Mouse (Mus musculus) mesoderm, embryonic 11.5 days (tissue): Measurements from ENCODE around the gene Zbtb16.
A peak's percentile ranks its signal among the peaks of the same experiment; 100 is the strongest.

Source experiments
- DNase-seq: peaks from one replicate; pipeline ENCODE4 v3.0.0-alpha.2; 2012; ENCODE audit warnings: low read depth, low spot score

Zbtb16 gene

GRCm38 (mm10) chr9:48835631-48836565, at the start of gene Zbtb16:
Gene Zbtb16, minus strand, starts transcription at chr9:48836222.
- peak; percentile 91 for DNase-seq

GRCm38 (mm10) chr9:48872896-48873295, 36.9 kb upstream of the Zbtb16 start:
- no peak for DNase-seq

GRCm38 (mm10) chr9:48866523-48867121, 30.6 kb upstream of the Zbtb16 start:
- no peak for DNase-seq

- no peak for DNase-seq
These were observed 29.2 kb upstream of the Zbtb16 start for GRCm38 (mm10) chr9:48865235-48865634.

- no peak for DNase-seq
These were observed 25.5 kb upstream of the Zbtb16 start for GRCm38 (mm10) chr9:48861481-48861880.

GRCm38 (mm10) chr9:48860526-48860845, 24.5 kb upstream of the Zbtb16 start:
- DNase-seq, result peak; percentile 86

GRCm38 (mm10) chr9:48859828-48860525, 24.0 kb upstream of the Zbtb16 start:
- no peak for DNase-seq

GRCm38 (mm10) chr9:48857944-48858343, 21.9 kb upstream of the Zbtb16 start:
- no peak for DNase-seq

- DNase-seq, result no peak
These were observed 20.2 kb upstream of the Zbtb16 start for GRCm38 (mm10) chr9:48856240-48856639.

- no peak for DNase-seq
These were observed 13.5 kb upstream of the Zbtb16 start for GRCm38 (mm10) chr9:48849531-48849930.

- no peak for DNase-seq
These were observed 3.5 kb upstream of the Zbtb16 start for GRCm38 (mm10) chr9:48839568-48839967.

GRCm38 (mm10) chr9:48838346-48838745, 2.3 kb upstream of the Zbtb16 start:
- no peak for DNase-seq

- DNase-seq, result no peak
These were observed 1.2 kb upstream of the Zbtb16 start for GRCm38 (mm10) chr9:48837181-48837580.

GRCm38 (mm10) chr9:48836566-48836930, 526 bp upstream of the Zbtb16 start:
- no peak for DNase-seq

- peak; percentile 69 for DNase-seq
These were observed 1.2 kb downstream of the Zbtb16 start for GRCm38 (mm10) chr9:48834541-48835411.

- DNase-seq, result no peak
These were observed 2.0 kb downstream of the Zbtb16 start for GRCm38 (mm10) chr9:48834006-48834405.

GRCm38 (mm10) chr9:48833493-48833892, 2.5 kb downstream of the Zbtb16 start:
- DNase-seq, result no peak

GRCm38 (mm10) chr9:48832473-48833100, 3.4 kb downstream of the Zbtb16 start:
- DNase-seq, result no peak

- DNase-seq, result no peak
These were observed 4.2 kb downstream of the Zbtb16 start for GRCm38 (mm10) chr9:48831560-48832460.

- no peak for DNase-seq
These were observed 7.2 kb downstream of the Zbtb16 start for GRCm38 (mm10) chr9:48828839-48829238.
